Mouse (Mus musculus) left cerebral cortex, postnatal 10 days (tissue): ENCODE results near the gene Galnt12. TPM values are rescaled to one million over a fixed set of nuclear protein-coding genes. Genes with fewer than 3 reads are reported as not detected.

Source experiments
- DNase-seq, 2 experiments: peaks; one replicate each; pipeline ENCODE4 v3.0.0; 2021 to 2022; ENCODE audit warnings: low spot score in 2 of 2, mixed read lengths in 1 of 2; ENCODE audit errors: extremely low spot score in 1 of 2
- intact Hi-C: fragments of 180-260 bp; cut with DNase I; formaldehyde crosslinking; loops from one replicate; pipeline ENCODE4 v1.15.1; 2025
- total RNA-seq, 2 experiments: library from RNA; stranded (reverse); gene quantifications; 2 replicates each; pipeline ENCODE4 v1.2.3; 2021

The Galnt12 gene
- total RNA-seq, 2 experiments from 2014 or later, result 0.93 to 1.5 TPM

DNA sequence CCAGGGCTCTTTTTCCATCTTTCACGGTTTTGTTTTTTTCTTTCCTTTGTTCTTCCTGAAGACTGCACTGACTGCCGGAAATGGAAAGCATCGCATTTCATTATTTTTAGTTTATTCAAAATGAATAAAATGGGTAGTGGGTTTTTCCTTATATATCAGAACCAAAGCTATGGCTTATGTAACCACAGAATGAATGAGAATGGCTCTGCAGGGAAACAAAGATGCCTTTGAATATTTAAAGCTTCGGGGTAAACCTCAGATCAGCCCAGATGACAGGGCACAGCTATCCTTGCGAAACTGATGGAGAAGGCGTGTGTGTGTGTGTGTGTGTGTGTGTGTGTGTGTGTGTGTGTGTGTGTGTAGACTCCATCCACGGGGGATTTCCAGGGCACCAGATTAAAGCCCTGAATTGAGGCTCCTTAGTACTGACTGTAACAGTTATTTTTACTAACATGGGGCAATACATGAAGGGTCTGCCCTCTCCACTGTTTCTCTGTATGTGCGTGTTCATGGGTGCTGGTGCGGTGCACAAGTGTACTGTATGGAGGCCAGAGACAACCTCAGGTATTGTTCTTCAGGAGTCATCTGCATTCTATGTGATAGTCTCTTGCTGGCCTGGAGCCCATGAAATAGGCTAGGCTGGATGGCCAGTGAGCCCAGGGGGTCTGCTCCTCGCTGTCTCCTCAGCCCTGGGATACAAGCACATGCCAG is 49.9 kb downstream of the Galnt12 start:
- intact Hi-C loops, result no loop called here
- no peak for DNase-seq

DNA sequence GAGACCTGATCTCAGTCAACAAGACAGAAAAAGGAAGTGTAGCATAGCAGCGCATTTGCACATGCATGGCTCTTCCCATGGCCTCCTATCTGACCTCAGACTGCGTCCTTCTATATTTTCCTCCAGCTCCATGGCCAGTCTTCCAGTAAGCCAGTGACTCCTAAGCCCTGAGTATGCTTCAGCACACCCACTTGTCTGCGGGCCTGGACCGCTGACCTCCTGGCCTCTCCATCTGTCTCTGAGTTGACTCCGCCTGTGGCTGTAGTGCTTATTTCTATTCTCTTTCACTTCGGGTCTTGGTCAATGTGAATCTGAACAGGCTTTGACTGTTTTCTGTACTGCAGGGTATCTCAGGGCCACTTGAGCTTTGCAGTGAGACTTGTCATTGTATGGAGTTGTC is 52.1 kb downstream of the Galnt12 start:
- intact Hi-C loops, result no loop called here
- DNase-seq, result no peak

DNA sequence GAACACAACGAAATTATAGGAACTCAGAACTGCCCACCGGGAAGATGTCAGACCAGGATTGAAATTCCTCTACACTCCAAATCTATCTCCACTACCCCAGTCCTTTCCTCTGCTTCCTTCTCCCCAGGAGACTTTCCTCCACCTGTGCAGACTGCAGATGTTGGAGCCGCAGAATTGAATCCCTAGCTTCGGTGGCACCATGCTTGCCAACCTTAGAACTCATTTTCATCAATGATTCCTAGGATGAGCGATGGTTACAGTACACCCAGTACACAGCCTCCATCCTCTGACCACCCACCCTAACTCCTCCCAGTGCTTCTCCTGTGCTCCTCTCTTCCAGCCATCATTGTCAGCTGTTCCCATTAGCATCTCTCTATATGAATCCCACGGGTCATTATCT is 53.6 kb downstream of the Galnt12 start:
- DNase-seq, result no peak
- intact Hi-C loops, result no loop called here

DNA sequence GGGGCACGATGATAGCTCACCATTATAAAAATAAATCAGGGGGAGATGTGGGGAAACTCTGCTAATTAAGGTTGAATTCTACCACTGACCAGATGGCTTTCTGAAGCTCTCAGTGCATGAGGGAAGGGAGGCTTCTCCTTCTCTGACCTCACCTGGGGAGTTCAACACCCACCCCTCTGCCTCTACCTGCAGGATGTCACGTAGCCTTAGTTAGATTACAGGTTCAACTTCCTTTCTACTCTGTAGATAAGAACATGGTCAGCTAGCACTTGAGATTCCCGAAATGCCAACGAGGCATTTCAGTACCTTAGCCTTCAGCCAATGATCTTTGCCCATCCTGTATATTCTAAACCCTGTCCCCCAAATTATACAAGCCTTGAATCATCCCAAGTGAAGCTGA is 54.9 kb downstream of the Galnt12 start:
- DNase-seq, result no peak
- intact Hi-C loops, result no loop called here

GRCm38 (mm10) chr4:47149963-47150362 is 58.3 kb downstream of the Galnt12 start:
- intact Hi-C loops, result no loop called here

DNA sequence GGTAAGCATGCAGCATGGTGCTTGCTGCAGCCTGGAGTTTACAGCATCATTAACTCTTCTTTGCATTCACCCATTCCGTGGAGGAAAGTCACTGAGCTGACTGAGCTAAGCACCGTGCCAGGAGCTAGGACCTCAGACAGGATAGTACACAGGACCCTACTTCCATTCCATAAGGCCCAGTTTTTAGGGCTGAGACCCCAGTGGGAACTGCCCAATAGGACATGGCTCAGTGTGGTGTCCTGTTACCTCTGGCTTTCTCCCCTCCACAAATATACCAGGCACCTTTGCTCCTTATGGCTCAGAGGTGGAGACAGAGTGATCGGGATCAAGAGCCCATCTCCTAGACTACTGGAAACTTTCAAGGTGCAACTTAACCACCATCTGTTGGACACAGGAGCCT is 59.1 kb downstream of the Galnt12 start:
- no peak for DNase-seq
- intact Hi-C loops, result no loop called here

More at GRCm38 (mm10) chr4:47149963-47150362, 58.3 kb downstream of the Galnt12 start:
- DNase-seq, result no peak

DNA sequence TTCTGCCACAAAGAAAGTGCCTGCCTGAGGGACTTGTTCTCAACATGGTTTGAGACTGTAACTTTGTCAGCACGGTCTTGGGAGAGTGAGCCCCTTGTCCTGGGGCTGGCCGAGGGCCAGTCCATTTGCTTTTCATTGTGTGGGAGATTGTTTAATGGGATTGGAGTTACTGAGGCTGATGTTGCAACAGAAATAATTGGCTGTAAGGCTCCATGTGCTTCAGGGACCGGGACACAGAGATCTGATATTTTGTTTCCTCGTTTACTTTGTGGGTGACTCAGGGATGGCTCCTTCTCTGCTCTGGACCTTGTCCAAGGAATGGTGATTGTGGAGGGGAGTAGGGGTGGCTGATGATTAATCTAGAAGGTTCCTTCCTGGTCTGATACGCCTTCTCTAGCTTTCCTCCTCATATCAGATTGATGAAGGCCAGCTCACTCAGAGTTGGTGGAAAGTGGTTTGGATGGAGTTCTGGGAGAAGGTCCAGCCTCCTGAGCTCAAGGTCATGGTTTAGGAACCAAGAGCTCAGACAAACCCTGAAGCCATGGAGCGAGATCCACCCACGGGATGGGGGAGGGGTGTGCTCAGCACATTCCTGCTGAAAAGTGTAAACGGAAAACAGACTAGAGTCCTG is 60.0 kb downstream of the Galnt12 start:
- DNase-seq, result no peak
- intact Hi-C loops, result no loop called here

GRCm38 (mm10) chr4:47161103-47161755 is 69.5 kb downstream of the Galnt12 start:
- DNase-seq, result no peak
- intact Hi-C loops, result no loop called here

DNA sequence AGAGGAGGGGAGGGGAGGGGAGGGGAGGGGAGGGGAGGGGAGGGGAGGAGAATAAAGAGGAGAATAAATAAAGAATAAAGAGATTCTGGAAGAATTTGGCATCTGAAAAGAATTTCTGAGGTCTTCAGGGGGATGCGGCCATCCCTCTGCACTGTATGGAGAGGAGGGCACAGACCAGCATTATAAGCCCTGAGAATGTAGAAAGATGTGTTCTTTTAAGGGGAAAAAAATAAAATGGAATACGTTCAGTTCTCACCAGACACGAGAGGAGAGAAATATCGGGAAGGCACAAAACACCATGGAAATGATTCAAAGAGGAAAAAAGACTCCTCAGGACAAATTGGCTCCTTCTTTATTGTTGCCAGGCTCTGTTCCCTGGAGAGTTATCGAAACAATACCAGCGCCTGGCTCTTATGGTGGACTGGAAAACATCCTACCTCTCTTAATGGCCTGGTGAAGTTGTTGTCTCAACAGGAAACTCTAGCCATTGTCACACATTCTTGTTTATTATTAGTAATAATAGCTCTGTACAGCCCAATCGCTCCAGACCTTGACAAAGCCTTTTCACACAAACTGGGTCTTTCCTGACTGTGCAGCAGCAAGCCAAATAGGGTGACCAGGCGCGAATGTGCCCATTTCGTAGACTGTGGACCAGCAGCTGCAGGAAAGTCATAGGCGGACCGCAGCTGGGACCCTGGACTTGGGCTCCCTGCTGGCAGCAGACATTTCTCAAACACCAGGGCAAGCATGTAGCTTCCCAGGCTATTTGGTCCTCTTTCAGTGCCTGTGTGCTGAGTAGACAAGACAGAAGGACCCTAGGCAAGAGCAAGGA is 70.3 kb downstream of the Galnt12 start:
- intact Hi-C loops, result no loop called here
- no peak for DNase-seq

DNA sequence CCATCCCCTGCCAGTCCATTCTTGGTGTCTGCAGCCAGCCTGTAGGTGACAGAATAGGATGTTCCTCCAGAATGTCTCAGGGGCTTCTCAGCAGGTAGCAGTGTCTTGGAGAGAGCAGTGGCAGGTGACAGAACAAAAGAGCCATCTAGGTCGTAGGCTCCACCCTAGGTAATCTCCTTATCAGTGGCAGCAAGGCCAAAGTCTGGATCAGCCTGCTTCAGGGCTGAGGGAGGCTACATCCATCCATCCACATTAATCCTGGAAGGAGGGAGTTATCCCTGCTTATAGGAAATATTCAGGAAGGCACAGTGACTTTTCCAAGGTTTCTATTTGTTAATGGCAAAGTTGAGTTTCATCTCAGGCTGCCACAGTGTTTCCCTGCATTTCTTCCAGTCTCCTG is 80.6 kb downstream of the Galnt12 start:
- intact Hi-C loops, result no loop called here

More for the DNA sequence above, 80.6 kb downstream of the Galnt12 start:
- no peak for DNase-seq

Other genes with a start within 250 kb of the Galnt12 start
- 100 to 1,000 TPM; 242 to 264 TPM for gene Gabbr2, start 100.0 kb upstream of the Galnt12 start, total RNA-seq
- 10 to 100 TPM; 16.8 to 19.2 TPM for gene Anks6, start 34.5 kb upstream of the Galnt12 start, total RNA-seq
- 10 to 100 TPM; 10.4 to 13.8 TPM for gene Col15a1, start 116.3 kb downstream of the Galnt12 start, total RNA-seq